Mouse (Mus musculus) left cerebral cortex, adult 8-10 months (tissue): ENCODE measurements around the gene Gpatch3. TPM values are rescaled to one million over a fixed set of nuclear protein-coding genes. Genes with fewer than 3 reads are reported as not detected.

Experiments
- DNase-seq, 2 experiments: peaks; one replicate each; pipeline ENCODE4 v3.0.0; 2022; ENCODE audit warnings: low spot score in 2 of 2
- total RNA-seq, 4 experiments: library from RNA; stranded (reverse); gene quantifications; 2 replicates each; pipeline ENCODE4 v1.2.4; 2022

Gpatch3 gene
- total RNA-seq, 4 experiments from 2014 or later = 6.8 to 8.9 (median 7.4) TPM

GRCm38 (mm10) chr4:133584059-133584951 lies 9.8 kb downstream of the Gpatch3 start, which contains the start of gene Gpn2:
Gene Gpn2 (plus strand): TSS chr4:133584362.
- peak; percentile 58 to 77 for DNase-seq

- DNase-seq = no peak
These were observed 18.0 kb downstream of the Gpatch3 start for GRCm38 (mm10) chr4:133592570-133592969.

GRCm38 (mm10) chr4:133595538-133595937 lies 21.0 kb downstream of the Gpatch3 start:
- peak in 1 of 2 experiments; percentile 53 for DNase-seq

GRCm38 (mm10) chr4:133596084-133596483 lies 21.5 kb downstream of the Gpatch3 start:
- no peak for DNase-seq

GRCm38 (mm10) chr4:133598616-133599015 lies 24.1 kb downstream of the Gpatch3 start:
- no peak for DNase-seq

GRCm38 (mm10) chr4:133599116-133599515 lies 24.6 kb downstream of the Gpatch3 start:
- no peak for DNase-seq

- DNase-seq = peak; percentile 51 to 76
These were observed 25.1 kb downstream of the Gpatch3 start for GRCm38 (mm10) chr4:133599571-133600073.

GRCm38 (mm10) chr4:133600306-133600705 lies 25.8 kb downstream of the Gpatch3 start:
- no peak for DNase-seq

GRCm38 (mm10) chr4:133601721-133602218 lies 27.2 kb downstream of the Gpatch3 start, which contains the start of gene Sfn:
Gene Sfn (minus strand): TSS chr4:133602168.
- DNase-seq = no peak

- DNase-seq = no peak
These were observed 28.5 kb downstream of the Gpatch3 start for GRCm38 (mm10) chr4:133603056-133603455.

- no peak for DNase-seq
These were observed 29.6 kb downstream of the Gpatch3 start for GRCm38 (mm10) chr4:133604175-133604574.

- no peak for DNase-seq
These were observed 30.3 kb downstream of the Gpatch3 start for GRCm38 (mm10) chr4:133604856-133605255.

- DNase-seq = no peak
These were observed 30.8 kb downstream of the Gpatch3 start for GRCm38 (mm10) chr4:133605330-133605729.

GRCm38 (mm10) chr4:133607284-133607683 lies 32.7 kb downstream of the Gpatch3 start:
- no peak for DNase-seq

GRCm38 (mm10) chr4:133609719-133610118 lies 35.2 kb downstream of the Gpatch3 start:
- peak in 1 of 2 experiments; percentile 50 for DNase-seq

- no peak for DNase-seq
These were observed 37.3 kb downstream of the Gpatch3 start for GRCm38 (mm10) chr4:133611815-133612214.

GRCm38 (mm10) chr4:133612416-133612815 lies 37.9 kb downstream of the Gpatch3 start:
- DNase-seq = no peak

- DNase-seq = no peak
These were observed 38.5 kb downstream of the Gpatch3 start for GRCm38 (mm10) chr4:133613026-133613425.

- DNase-seq = no peak
These were observed 39.3 kb downstream of the Gpatch3 start for GRCm38 (mm10) chr4:133613867-133614266.

GRCm38 (mm10) chr4:133614274-133614761 lies 39.8 kb downstream of the Gpatch3 start:
- peak; percentile 53 to 90 for DNase-seq

- no peak for DNase-seq
These were observed 40.9 kb downstream of the Gpatch3 start for GRCm38 (mm10) chr4:133615416-133615815.

GRCm38 (mm10) chr4:133617936-133618335 lies 43.4 kb downstream of the Gpatch3 start:
- no peak for DNase-seq
